Mouse (Mus musculus): ENCODE measurements around the gene Rfc5. TPM values are rescaled to one million over a fixed set of nuclear protein-coding genes. Genes with fewer than 3 reads are reported as not detected.
"Not testable (repeated sequence)": the region's sequence is repeated elsewhere in the genome, so short reads cannot be mapped to it uniquely, and the experiment has no call there.

Rfc5 gene
- polyA plus RNA-seq, 1 experiment from 2014 or later = 105 TPM

- ATAC-seq (ENCODE audit: insufficient number of reproducible peaks, insufficient read depth, low FRiP score, low TSS enrichment, low read depth) = no peak
- H3K9me3 ChIP-seq = no peaks in the 10 kb centered on the region
Measured at GRCm38 (mm10) chr5:117398007-117398550, 9.2 kb upstream of the Rfc5 start.

GRCm38 (mm10) chr5:117397371-117397770 lies 8.5 kb upstream of the Rfc5 start:
- Histone ChIP-seq H3K9ac (replicated peaks) (no peak overlapping the region), H3K27me3 (no peaks in the 10 kb centered on the region), H3K4me1 (replicated peaks) (0 out of 2 replicates have a peak, but pooled peaks cover 6% of the 10 kb centered on the region), H3K27ac (no peak overlapping the region), H3K4me3 (replicated peaks) (no peak overlapping the region), H3K9me3 (no peaks in the 10 kb centered on the region), H3K4me2 (no peak overlapping the region), H3K36me3 (no peaks in the 10 kb centered on the region)
- WGBS = 84% methylated on average over 6 of the region's 6 CpGs
- ATAC-seq (ENCODE audit: insufficient number of reproducible peaks, insufficient read depth, low FRiP score, low TSS enrichment, low read depth) = no peak

More at GRCm38 (mm10) chr5:117398007-117398550, 9.2 kb upstream of the Rfc5 start:
- 35% methylated on average over 4 of the region's 5 CpGs for WGBS
- Histone ChIP-seq H3K27ac (no peak overlapping the region), H3K4me2 (no peak overlapping the region), H3K9ac (replicated peaks) (no peak overlapping the region), H3K27me3 (no peaks in the 10 kb centered on the region), H3K4me3 (replicated peaks) (no peak overlapping the region), H3K36me3 (no peaks in the 10 kb centered on the region), H3K4me1 (replicated peaks) (0 out of 2 replicates have a peak, but pooled peaks cover 6% of the 10 kb centered on the region)

DNA sequence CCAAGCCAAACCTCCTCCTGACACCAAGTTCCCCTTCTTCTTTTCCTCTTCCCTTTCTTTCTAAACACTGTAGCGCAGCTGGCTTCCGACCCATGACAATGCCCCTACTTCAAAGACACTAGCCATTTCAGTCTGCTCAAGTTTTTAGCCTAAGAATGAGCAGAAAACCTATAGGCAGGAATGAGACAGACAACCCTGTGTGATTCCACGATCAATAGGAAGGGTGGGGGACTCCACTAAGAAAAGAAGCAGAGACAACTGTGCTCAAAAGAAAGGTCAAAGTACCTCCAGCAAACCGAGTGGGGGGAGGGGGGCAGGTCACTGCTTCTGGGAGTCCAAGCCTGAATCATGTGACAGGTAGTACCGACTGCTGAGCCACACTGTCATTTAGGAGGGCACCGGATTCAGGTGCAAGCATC lies 7.8 kb upstream of the Rfc5 start:
- 0 out of 2 replicates have a peak, but pooled peaks cover 3% of the 10 kb centered on the region for H3K9me3 ChIP-seq
- H3K36me3 ChIP-seq = no peaks in the 10 kb centered on the region
- no peak for ATAC-seq (ENCODE audit: insufficient number of reproducible peaks, insufficient read depth, low FRiP score, low TSS enrichment, low read depth)
- H3K27ac ChIP-seq = no peak overlapping the region
- no peak overlapping the region for H3K9ac ChIP-seq (replicated peaks)
- H3K4me2 ChIP-seq = no peak overlapping the region
- H3K4me1 ChIP-seq (replicated peaks) = 0 out of 2 replicates have a peak, but pooled peaks cover 6% of the 10 kb centered on the region
- 74% methylated on average over 6 of the region's 6 CpGs for WGBS
- no peaks in the 10 kb centered on the region for H3K27me3 ChIP-seq
- H3K4me3 ChIP-seq (replicated peaks) = no peak overlapping the region

DNA sequence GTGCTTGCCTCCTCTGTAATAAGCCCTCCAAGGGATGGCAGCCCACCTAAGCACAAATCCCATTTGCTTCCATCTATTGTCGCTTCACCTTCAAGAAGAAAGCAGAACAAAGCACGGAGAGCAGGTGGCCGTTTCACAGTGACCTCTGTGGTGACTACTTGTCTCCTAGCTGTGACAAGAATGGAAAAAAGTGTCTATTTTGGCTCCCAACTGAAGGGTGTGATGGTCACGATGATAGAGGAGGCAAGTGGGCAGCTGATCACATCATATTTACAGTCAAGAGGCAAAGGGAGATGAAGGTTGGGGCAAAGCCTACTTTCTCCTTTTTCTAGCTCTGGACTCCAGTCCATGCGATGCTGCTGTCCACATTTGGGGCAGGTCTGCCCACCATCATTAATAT lies 7.0 kb upstream of the Rfc5 start:
- ATAC-seq (ENCODE audit: insufficient number of reproducible peaks, insufficient read depth, low FRiP score, low TSS enrichment, low read depth) = no peak
- no peak overlapping the region for H3K9ac ChIP-seq (replicated peaks)
- no peaks in the 10 kb centered on the region for H3K36me3 ChIP-seq
- H3K27me3 ChIP-seq = no peaks in the 10 kb centered on the region
- WGBS = 88% methylated on average over 5 of the region's 5 CpGs
- H3K4me3 ChIP-seq (replicated peaks) = no peak overlapping the region
- 0 out of 2 replicates have a peak, but pooled peaks cover 6% of the 10 kb centered on the region for H3K4me1 ChIP-seq (replicated peaks)
- H3K27ac ChIP-seq = no peak overlapping the region
- 0 out of 2 replicates have a peak, but pooled peaks cover 4% of the 10 kb centered on the region for H3K9me3 ChIP-seq
- H3K4me2 ChIP-seq = no peak overlapping the region

GRCm38 (mm10) chr5:117390895-117391294 lies 2.0 kb upstream of the Rfc5 start:
- WGBS = 84% methylated on average over 1 of the region's 1 CpGs
- H3K4me3 ChIP-seq (replicated peaks) = no peak overlapping the region

GRCm38 (mm10) chr5:117388296-117388751 lies 523 bp downstream of the Rfc5 start:
- WGBS = 11% methylated on average over 16 of the region's 16 CpGs

More at GRCm38 (mm10) chr5:117390895-117391294, 2.0 kb upstream of the Rfc5 start:
- Histone ChIP-seq H3K9ac (replicated peaks) (no peak overlapping the region), H3K9me3 (0 out of 2 replicates have a peak, but pooled peaks cover 4% of the 10 kb centered on the region), H3K27ac (no peak overlapping the region), H3K4me1 (replicated peaks) (peaks cover 14% of the 10 kb centered on the region), H3K36me3 (peaks cover 8% of the 10 kb centered on the region), H3K4me2 (no peak overlapping the region), H3K27me3 (no peaks in the 10 kb centered on the region)
- ATAC-seq (ENCODE audit: insufficient number of reproducible peaks, insufficient read depth, low FRiP score, low TSS enrichment, low read depth) = no peak

GRCm38 (mm10) chr5:117383198-117383597 lies 5.6 kb downstream of the Rfc5 start:
- Histone ChIP-seq H3K27me3 (no peaks in the 10 kb centered on the region), H3K4me3 (replicated peaks) (no peak overlapping the region), H3K4me2 (no peak overlapping the region), H3K4me1 (replicated peaks) (peaks cover 11% of the 10 kb centered on the region), H3K9ac (replicated peaks) (no peak overlapping the region), H3K36me3 (peaks cover 82% of the 10 kb centered on the region), H3K27ac (no peak overlapping the region), H3K9me3 (no peaks in the 10 kb centered on the region)
- ATAC-seq (ENCODE audit: insufficient number of reproducible peaks, insufficient read depth, low FRiP score, low TSS enrichment, low read depth) = no peak
- WGBS = 88% methylated on average over 12 of the region's 12 CpGs

More at GRCm38 (mm10) chr5:117388296-117388751, 523 bp downstream of the Rfc5 start:
- peak; percentile 18; the same call in 1 of the 2 replicates for ATAC-seq (ENCODE audit: insufficient number of reproducible peaks, insufficient read depth, low FRiP score, low TSS enrichment, low read depth)
- H3K4me2 ChIP-seq = peak overlapping the region; percentile 68
- H3K27ac ChIP-seq = peak overlapping the region; percentile 74; the same call in 1 of the 2 replicates
- peak overlapping the region; percentile 65 for H3K4me3 ChIP-seq (replicated peaks)
- H3K36me3 ChIP-seq = peaks cover 33% of the 10 kb centered on the region
- H3K9me3 ChIP-seq = 0 out of 2 replicates have a peak, but pooled peaks cover 4% of the 10 kb centered on the region
- H3K9ac ChIP-seq (replicated peaks) = peak overlapping the region; percentile 85
- H3K4me1 ChIP-seq (replicated peaks) = peaks cover 14% of the 10 kb centered on the region
- H3K27me3 ChIP-seq = no peaks in the 10 kb centered on the region

- ATAC-seq (ENCODE audit: insufficient number of reproducible peaks, insufficient read depth, low FRiP score, low TSS enrichment, low read depth) = no peak
- no peaks in the 10 kb centered on the region for H3K4me1 ChIP-seq (replicated peaks)
- no peak overlapping the region for H3K4me2 ChIP-seq
- 83% methylated on average over 7 of the region's 7 CpGs for WGBS
- no peak overlapping the region for H3K9ac ChIP-seq (replicated peaks)
- peaks cover 97% of the 10 kb centered on the region for H3K36me3 ChIP-seq
- no peaks in the 10 kb centered on the region for H3K27me3 ChIP-seq
- no peak overlapping the region for H3K4me3 ChIP-seq (replicated peaks)
- H3K27ac ChIP-seq = no peak overlapping the region
- H3K9me3 ChIP-seq = no peaks in the 10 kb centered on the region
Measured at GRCm38 (mm10) chr5:117381785-117382184, 7.1 kb downstream of the Rfc5 start.

GRCm38 (mm10) chr5:117380199-117380598 lies 8.6 kb downstream of the Rfc5 start:
- WGBS = 80% methylated on average over 4 of the region's 4 CpGs

DNA sequence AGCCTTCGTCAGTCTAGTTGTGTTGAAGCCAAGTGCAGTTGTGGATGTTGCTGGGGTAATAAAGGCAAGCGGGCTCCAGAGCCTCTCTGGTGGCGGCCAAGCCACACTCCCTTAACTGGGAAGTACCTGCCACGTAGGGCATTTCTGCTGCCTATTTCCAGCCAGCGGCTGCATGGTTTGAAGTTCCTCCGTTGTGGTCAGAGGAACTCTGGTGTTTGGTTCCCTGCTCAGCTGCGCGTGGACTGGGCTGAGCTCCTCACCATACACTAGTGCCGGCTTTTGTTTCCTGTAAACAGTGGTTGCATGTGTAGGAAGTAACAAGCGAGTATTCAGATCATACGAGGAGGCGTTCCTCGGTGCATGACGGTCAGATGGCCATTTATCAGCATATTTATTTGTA lies 11.1 kb downstream of the Rfc5 start:
- not testable (repeated sequence) for H3K9me3 ChIP-seq; H3K27me3 ChIP-seq; H3K9ac ChIP-seq (replicated peaks); ATAC-seq (ENCODE audit: insufficient number of reproducible peaks, insufficient read depth, low FRiP score, low TSS enrichment, low read depth); H3K4me2 ChIP-seq; H3K27ac ChIP-seq; H3K4me3 ChIP-seq (replicated peaks)
- H3K36me3 ChIP-seq = peaks cover 88% of the 10 kb centered on the region
- H3K4me1 ChIP-seq (replicated peaks) = peaks cover 27% of the 10 kb centered on the region
- 93% methylated on average over 14 of the region's 14 CpGs for WGBS

More at GRCm38 (mm10) chr5:117380199-117380598, 8.6 kb downstream of the Rfc5 start:
- Histone ChIP-seq H3K27me3 (no peaks in the 10 kb centered on the region), H3K27ac (no peak overlapping the region), H3K36me3 (peaks cover 95% of the 10 kb centered on the region), H3K4me3 (replicated peaks) (no peak overlapping the region), H3K4me1 (replicated peaks) (peaks cover 10% of the 10 kb centered on the region), H3K9ac (replicated peaks) (no peak overlapping the region), H3K4me2 (no peak overlapping the region), H3K9me3 (no peaks in the 10 kb centered on the region)
- no peak for ATAC-seq (ENCODE audit: insufficient number of reproducible peaks, insufficient read depth, low FRiP score, low TSS enrichment, low read depth)

GRCm38 (mm10) chr5:117376331-117376761 lies 12.5 kb downstream of the Rfc5 start:
- peaks cover 27% of the 10 kb centered on the region for H3K4me1 ChIP-seq (replicated peaks)
- H3K27me3 ChIP-seq = no peaks in the 10 kb centered on the region
- H3K4me2 ChIP-seq = no peak overlapping the region
- no peak overlapping the region for H3K9ac ChIP-seq (replicated peaks)
- WGBS = 82% methylated on average over 11 of the region's 11 CpGs
- H3K9me3 ChIP-seq = no peaks in the 10 kb centered on the region
- H3K27ac ChIP-seq = no peak overlapping the region
- no peak for ATAC-seq (ENCODE audit: insufficient number of reproducible peaks, insufficient read depth, low FRiP score, low TSS enrichment, low read depth)
- H3K4me3 ChIP-seq (replicated peaks) = no peak overlapping the region
- peaks cover 88% of the 10 kb centered on the region for H3K36me3 ChIP-seq

Data from limb, embryonic 12.5 days (tissue).